Mouse (Mus musculus) lung, postnatal 10 days (tissue): Measurements from ENCODE around the gene Aamdc.

ENCODE experiments used
- DNase-seq: peaks from one replicate; pipeline ENCODE4 v3.0.0; 2021

Gene Aamdc

GRCm38 (mm10) chr7:97500555-97501209, 78.6 kb downstream of the Aamdc start:
- DNase-seq = no peak
